Mouse (Mus musculus): ENCODE measurements at regions not wholly inside any gene's neighbourhood (a gene's known extent, or its start where the extent isn't known, plus 50 kb on each side); places are given as distances from the start of the nearest gene placed in this dataset.
"Not testable (repeated sequence)": the region's sequence is repeated elsewhere in the genome, so short reads cannot be mapped to it uniquely, and the experiment has no call there.

DNA sequence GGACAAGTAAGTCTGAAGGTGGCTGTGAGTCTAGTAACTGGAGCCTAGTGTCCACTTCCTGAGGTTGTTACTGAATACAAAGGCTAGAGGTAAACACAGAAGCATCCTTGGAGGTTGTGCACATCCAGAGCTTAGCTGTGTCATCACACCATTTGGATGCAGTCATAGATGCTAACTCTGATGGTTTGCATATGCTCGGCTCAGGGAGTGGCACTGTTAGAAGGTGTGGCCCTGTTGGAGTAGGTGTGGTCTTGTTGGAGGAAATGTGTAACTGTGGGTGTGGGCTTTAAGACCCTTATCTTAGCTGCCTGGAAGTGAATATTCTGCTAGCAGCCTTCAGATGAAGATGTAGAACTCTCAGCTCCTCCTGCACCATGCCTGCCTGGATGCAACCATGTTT is 612.6 kb downstream of the Pdcd6ip start:
- not testable (repeated sequence) for TF ChIP-seq CTCF (IDR thresholded peaks at IDR 0.05; ENCODE audit: low read depth); EP300 (optimal IDR thresholded peaks at IDR 0.05)

Data from stomach, postnatal 0 days (tissue).